Mouse (Mus musculus) heart, embryonic 10.5 days (tissue): ENCODE results near the gene Dynll2. TPM values are rescaled to one million over a fixed set of nuclear protein-coding genes. Genes with fewer than 3 reads are reported as not detected.

Source experiments
- DNase-seq: peaks from one replicate; pipeline ENCODE4 v3.0.0-alpha.2; 2017; ENCODE audit warnings: low spot score
- H3K27ac ChIP-seq: fragments of 300-500 bp; sonication (generic); 2 replicates; pipeline ENCODE4 v1.5.1; 2016; ENCODE audit warnings: mild to moderate bottlenecking
- H3K27me3 ChIP-seq: fragments of 300-500 bp; sonication (generic); 2 replicates; pipeline ENCODE4 v1.6.1; 2016; ENCODE audit warnings: mild to moderate bottlenecking; ENCODE audit not compliant: poor library complexity, insufficient read depth, severe bottlenecking
- H3K36me3 ChIP-seq: fragments of 300-500 bp; sonication (generic); 2 replicates; pipeline ENCODE4 v1.6.1; 2016; ENCODE audit warnings: mild to moderate bottlenecking, moderate library complexity
- H3K4me1 ChIP-seq: fragments of 300-500 bp; sonication (generic); 2 replicates; pipeline ENCODE4 v1.6.1; 2016; ENCODE audit warnings: mild to moderate bottlenecking
- H3K4me3 ChIP-seq: fragments of 300-500 bp; sonication (generic); 2 replicates; pipeline ENCODE4 v1.5.1; 2016; ENCODE audit warnings: mild to moderate bottlenecking, moderate library complexity
- H3K9me3 ChIP-seq: fragments of 300-500 bp; sonication (generic); 2 replicates; pipeline ENCODE4 v1.6.1; 2016; ENCODE audit warnings: mild to moderate bottlenecking, moderate library complexity
- WGBS: fragments of 180-500 bp; shearing (Covaris S2); methylation state at CpG from one replicate; pipeline ENCODE4 v1.1.7; 2016; 5-methylcytosine and 5-hydroxymethylcytosine counted together
- polyA plus RNA-seq: library from polyadenylated mRNA; unstranded; fragments of >200 nt; fragmentation: Nextera tagmentation; extraction: Ambion mirVana; gene quantifications from 2 replicates; pipeline ENCODE4 v1.2.1, GENCODE M21; 2016

The Dynll2 gene
- 21.7 and 26.1 TPM in 2 replicates for polyA plus RNA-seq

- Histone ChIP-seq H3K9me3 (no peaks in the 10 kb centered on the region), H3K4me1 (peaks cover 34% of the 10 kb centered on the region), H3K36me3 (peaks cover 25% of the 10 kb centered on the region), H3K27ac (peak within 1 kb of the TSS; percentile 99), H3K27me3 (no peaks in the 10 kb centered on the region; the same call in 1 of the 2 replicates), H3K4me3 (peak within 1 kb of the TSS; percentile 100)
- peak; percentile 95 for DNase-seq
- under 1% methylated on average over 104 of the region's 107 CpGs for WGBS
Observed at GRCm38 (mm10) chr11:87986831-87987793, at the start of gene Dynll2. Dynll2 (minus strand) TSS chr11:87987533.

- Histone ChIP-seq H3K9me3 (no peaks in the 10 kb centered on the region), H3K27me3 (no peaks in the 10 kb centered on the region), H3K36me3 (0 out of 2 replicates have a peak, but pooled peaks cover 4% of the 10 kb centered on the region), H3K27ac (peak overlapping the region; percentile 71), H3K4me3 (no peak overlapping the region), H3K4me1 (peaks cover 9% of the 10 kb centered on the region)
- WGBS, result 59% methylated on average over 10 of the region's 10 CpGs
- DNase-seq, result no peak
Observed at GRCm38 (mm10) chr11:88036761-88037251, 49.5 kb upstream of the Dynll2 start.

GRCm38 (mm10) chr11:88035970-88036369 lies 48.6 kb upstream of the Dynll2 start:
- peak; percentile 5 for DNase-seq
- no peak overlapping the region for H3K4me3 ChIP-seq
- H3K9me3 ChIP-seq, result no peaks in the 10 kb centered on the region
- H3K4me1 ChIP-seq, result peaks cover 9% of the 10 kb centered on the region
- 0 out of 2 replicates have a peak, but pooled peaks cover 4% of the 10 kb centered on the region for H3K36me3 ChIP-seq
- H3K27ac ChIP-seq, result no peak overlapping the region
- 65% methylated on average over 7 of the region's 7 CpGs for WGBS
- no peaks in the 10 kb centered on the region for H3K27me3 ChIP-seq

- Histone ChIP-seq H3K4me1 (peaks cover 8% of the 10 kb centered on the region), H3K36me3 (no peaks in the 10 kb centered on the region), H3K9me3 (no peaks in the 10 kb centered on the region), H3K27ac (no peak overlapping the region), H3K4me3 (no peak overlapping the region), H3K27me3 (0 out of 2 replicates have a peak, but pooled peaks cover 5% of the 10 kb centered on the region)
- no peak for DNase-seq
- 88% methylated on average over 5 of the region's 5 CpGs for WGBS
Observed at GRCm38 (mm10) chr11:88031753-88032152, 44.4 kb upstream of the Dynll2 start.

- DNase-seq, result peak; percentile 25
Observed at GRCm38 (mm10) chr11:88030836-88031235, 43.5 kb upstream of the Dynll2 start.

DNA sequence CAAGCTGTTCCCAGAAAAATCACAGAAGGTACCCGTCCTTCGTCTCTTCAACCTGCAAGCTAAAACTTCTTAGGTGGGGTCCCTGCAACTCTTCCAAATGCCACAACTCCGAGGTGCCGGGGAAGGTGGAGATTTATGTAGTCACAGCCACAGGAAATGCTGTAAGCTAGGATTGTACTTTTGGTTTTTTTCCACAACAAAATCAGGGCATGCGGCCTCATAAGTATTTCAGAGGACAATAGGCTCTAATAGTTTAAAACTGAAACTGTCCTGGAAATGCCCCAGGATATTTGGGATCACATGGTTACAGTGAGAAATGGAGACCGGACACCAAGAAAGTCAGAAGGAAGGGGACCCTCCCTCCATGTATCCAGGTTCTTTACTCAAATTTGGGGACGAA lies 42.9 kb upstream of the Dynll2 start:
- Histone ChIP-seq H3K27me3 (0 out of 2 replicates have a peak, but pooled peaks cover 5% of the 10 kb centered on the region), H3K27ac (no peak overlapping the region), H3K4me1 (peaks cover 7% of the 10 kb centered on the region), H3K36me3 (no peaks in the 10 kb centered on the region), H3K4me3 (no peak overlapping the region), H3K9me3 (no peaks in the 10 kb centered on the region)
- 86% methylated on average over 7 of the region's 7 CpGs for WGBS
- DNase-seq, result no peak

More at GRCm38 (mm10) chr11:88030836-88031235, 43.5 kb upstream of the Dynll2 start:
- 78% methylated on average over 2 of the region's 2 CpGs for WGBS
- Histone ChIP-seq H3K4me1 (peaks cover 7% of the 10 kb centered on the region), H3K27me3 (0 out of 2 replicates have a peak, but pooled peaks cover 5% of the 10 kb centered on the region), H3K27ac (no peak overlapping the region), H3K4me3 (no peak overlapping the region), H3K36me3 (no peaks in the 10 kb centered on the region), H3K9me3 (no peaks in the 10 kb centered on the region)

GRCm38 (mm10) chr11:88028193-88028684 lies 40.9 kb upstream of the Dynll2 start:
- Histone ChIP-seq H3K4me1 (peaks cover 7% of the 10 kb centered on the region), H3K27me3 (0 out of 2 replicates have a peak, but pooled peaks cover 5% of the 10 kb centered on the region), H3K4me3 (peak overlapping the region; percentile 22; the same call in 1 of the 2 replicates), H3K36me3 (no peaks in the 10 kb centered on the region), H3K27ac (peak overlapping the region; percentile 5; the same call in 1 of the 2 replicates), H3K9me3 (no peaks in the 10 kb centered on the region)
- 15% methylated on average over 16 of the region's 16 CpGs for WGBS
- no peak for DNase-seq

DNA sequence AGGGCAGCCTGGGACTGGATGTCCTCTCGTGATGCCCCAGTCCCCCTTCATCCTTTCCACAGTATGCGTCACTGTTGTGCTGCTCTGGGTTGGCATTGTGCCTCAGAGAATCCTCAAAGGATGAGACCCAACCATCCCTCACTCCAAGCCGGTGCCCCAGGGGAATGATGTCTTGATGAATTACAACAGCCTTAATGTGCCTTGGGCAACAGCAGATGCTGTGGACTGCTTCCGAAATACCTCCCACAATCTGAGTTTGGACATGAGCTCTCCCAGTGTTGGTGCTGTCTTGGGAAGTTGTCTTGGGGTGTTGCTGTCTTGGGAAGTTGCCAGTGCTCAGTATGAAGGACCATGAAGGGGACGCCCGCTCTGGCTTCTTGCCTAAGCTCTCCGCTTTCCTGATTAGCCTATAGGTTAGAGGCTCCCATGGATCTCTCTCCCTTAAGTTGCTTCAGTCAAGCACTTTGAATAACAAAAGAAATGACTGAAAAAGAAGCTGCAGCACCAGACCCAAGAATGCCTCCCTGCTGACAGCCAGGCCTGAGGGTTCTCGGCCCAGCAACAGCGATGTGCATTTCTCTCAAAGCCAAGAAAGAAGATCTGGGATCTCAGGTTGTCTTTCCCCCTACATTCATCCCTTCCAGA lies 40.2 kb upstream of the Dynll2 start:
- H3K27ac ChIP-seq, result no peak overlapping the region
- no peaks in the 10 kb centered on the region for H3K36me3 ChIP-seq
- 0 out of 2 replicates have a peak, but pooled peaks cover 5% of the 10 kb centered on the region for H3K27me3 ChIP-seq
- H3K4me1 ChIP-seq, result peaks cover 7% of the 10 kb centered on the region
- no peak for DNase-seq
- no peaks in the 10 kb centered on the region for H3K9me3 ChIP-seq
- H3K4me3 ChIP-seq, result no peak overlapping the region
- 71% methylated on average over 9 of the region's 9 CpGs for WGBS

DNA sequence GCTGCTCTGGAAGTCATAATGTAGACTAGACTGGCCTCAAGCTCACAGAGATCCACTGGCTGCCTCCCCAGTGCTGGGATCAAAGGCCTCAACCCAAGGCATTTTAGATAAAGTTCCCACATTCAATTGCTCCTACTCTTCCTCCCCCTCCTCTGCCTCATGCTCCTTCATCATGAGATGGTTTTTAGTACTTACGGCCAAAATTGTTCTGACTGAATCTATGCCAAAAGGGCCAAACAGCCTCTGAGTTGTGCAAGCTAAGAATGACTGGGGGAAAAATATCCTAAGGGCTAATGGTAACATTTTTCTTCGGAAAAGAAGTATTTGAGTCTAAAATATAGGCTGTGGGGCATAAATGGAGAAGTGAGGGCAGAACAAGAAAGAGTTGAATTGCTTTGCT lies 36.6 kb upstream of the Dynll2 start:
- no peak overlapping the region for H3K4me3 ChIP-seq
- no peaks in the 10 kb centered on the region for H3K9me3 ChIP-seq
- H3K27ac ChIP-seq, result no peak overlapping the region
- 0 out of 2 replicates have a peak, but pooled peaks cover 5% of the 10 kb centered on the region for H3K27me3 ChIP-seq
- no peaks in the 10 kb centered on the region for H3K36me3 ChIP-seq
- 80% methylated on average over 2 of the region's 2 CpGs for WGBS
- DNase-seq, result no peak
- H3K4me1 ChIP-seq, result peaks cover 12% of the 10 kb centered on the region

DNA sequence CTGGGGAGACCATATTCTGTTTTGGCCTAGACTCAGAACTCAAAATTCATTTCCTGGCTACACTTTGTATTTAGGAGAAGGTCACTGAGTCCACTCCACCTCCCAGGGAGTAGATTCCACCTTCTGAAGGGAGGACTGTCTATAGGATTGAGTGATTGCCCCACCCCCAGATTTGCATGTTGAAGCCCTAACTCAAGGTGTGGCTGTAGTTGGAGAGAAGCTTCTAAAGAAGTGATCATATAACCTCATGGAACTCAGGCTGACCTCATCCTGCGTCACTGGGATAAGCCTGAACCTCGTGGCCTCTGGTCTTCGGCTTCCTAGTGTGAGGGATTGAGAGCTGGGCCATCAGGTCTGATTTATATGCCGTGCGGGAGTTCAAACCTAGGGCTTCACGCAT lies 28.5 kb upstream of the Dynll2 start:
- WGBS, result 82% methylated on average over 6 of the region's 6 CpGs
- Histone ChIP-seq H3K27ac (no peak overlapping the region), H3K36me3 (no peaks in the 10 kb centered on the region), H3K4me3 (no peak overlapping the region), H3K27me3 (no peaks in the 10 kb centered on the region), H3K4me1 (peaks cover 19% of the 10 kb centered on the region), H3K9me3 (no peaks in the 10 kb centered on the region)
- DNase-seq, result no peak

DNA sequence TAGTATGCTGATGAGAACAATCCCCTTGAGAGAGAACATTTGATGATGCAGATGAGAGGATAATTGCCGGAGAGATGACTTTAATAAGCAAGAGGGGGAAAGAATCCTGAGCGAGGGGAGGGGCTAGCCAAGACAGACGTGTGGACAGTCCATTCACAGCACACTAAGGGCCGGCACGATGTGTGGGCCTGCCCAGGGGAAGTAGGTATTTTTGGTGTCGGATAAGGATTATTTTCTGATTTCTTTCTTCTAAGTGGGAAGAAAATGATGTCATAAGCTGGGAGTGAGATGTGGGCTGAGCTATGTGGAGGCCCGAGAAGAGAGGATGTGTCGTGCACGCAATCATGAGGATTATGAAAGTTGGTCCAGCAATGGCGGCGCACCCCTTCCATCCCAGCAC lies 27.8 kb upstream of the Dynll2 start:
- no peaks in the 10 kb centered on the region for H3K36me3 ChIP-seq
- 84% methylated on average over 11 of the region's 11 CpGs for WGBS
- no peak overlapping the region for H3K27ac ChIP-seq
- H3K27me3 ChIP-seq, result no peaks in the 10 kb centered on the region
- DNase-seq, result no peak
- H3K9me3 ChIP-seq, result no peaks in the 10 kb centered on the region
- peaks cover 21% of the 10 kb centered on the region for H3K4me1 ChIP-seq
- H3K4me3 ChIP-seq, result no peak overlapping the region

GRCm38 (mm10) chr11:88013632-88014031 lies 26.3 kb upstream of the Dynll2 start:
- Histone ChIP-seq H3K27ac (no peak overlapping the region), H3K9me3 (no peaks in the 10 kb centered on the region), H3K36me3 (no peaks in the 10 kb centered on the region), H3K27me3 (peaks cover 9% of the 10 kb centered on the region; the same call in 1 of the 2 replicates), H3K4me1 (peaks cover 28% of the 10 kb centered on the region), H3K4me3 (no peak overlapping the region)
- whole genome bisulfite sequencing, result 89% methylated on average over 10 of the region's 10 CpGs
- no peak for DNase-seq
